Mouse (Mus musculus) midbrain, embryonic 12.5 days (tissue): Measurements from ENCODE around the gene Usp15. TPM values are rescaled to one million over a fixed set of nuclear protein-coding genes. Genes with fewer than 3 reads are reported as not detected.
A peak's percentile ranks its signal among the peaks of the same experiment; 100 is the strongest.
"Not testable (repeated sequence)": the region's sequence is repeated elsewhere in the genome, so short reads cannot be mapped to it uniquely, and the experiment has no call there.

ENCODE experiments used
- ATAC-seq: fragments of 200-750 bp; cut with Nextera tagmentation; 2 replicates; pipeline ENCODE4 v1.8.0; 2017; ENCODE audit warnings: low read depth, moderate TSS enrichment, moderate library complexity; ENCODE audit not compliant: low FRiP score
- H3K27ac ChIP-seq: fragments of 300-500 bp; sonication (generic); replicated peaks from 2 replicates; pipeline ENCODE4 v1.5.1; 2016; ENCODE audit warnings: mild to moderate bottlenecking
- H3K27me3 ChIP-seq: fragments of 300-500 bp; sonication (generic); 2 replicates; pipeline ENCODE4 v1.6.1; 2016; ENCODE audit warnings: mild to moderate bottlenecking
- H3K36me3 ChIP-seq: fragments of 300-500 bp; sonication (generic); 2 replicates; pipeline ENCODE4 v1.6.1; 2016
- H3K4me1 ChIP-seq: fragments of 300-500 bp; sonication (generic); 2 replicates; pipeline ENCODE4 v1.6.1; 2016
- H3K4me2 ChIP-seq: fragments of 300-500 bp; sonication (generic); replicated peaks from 2 replicates; pipeline ENCODE4 v1.6.1; 2016; ENCODE audit warnings: mild to moderate bottlenecking, moderate library complexity
- H3K4me3 ChIP-seq: fragments of 300-500 bp; sonication (generic); 2 replicates; pipeline ENCODE4 v1.5.1; 2016; ENCODE audit warnings: mild to moderate bottlenecking
- H3K9ac ChIP-seq: fragments of 300-500 bp; sonication (generic); replicated peaks from 2 replicates; pipeline ENCODE4 v1.6.1; 2016; ENCODE audit warnings: mild to moderate bottlenecking, moderate library complexity
- H3K9me3 ChIP-seq: fragments of 300-500 bp; sonication (generic); 2 replicates; pipeline ENCODE4 v1.6.1; 2016; ENCODE audit warnings: mild to moderate bottlenecking
- WGBS: fragments of 180-500 bp; shearing (Covaris S2); methylation state at CpG from one replicate; pipeline ENCODE4 v1.1.7; 2016; 5-methylcytosine and 5-hydroxymethylcytosine counted together
- polyA plus RNA-seq: library from polyadenylated mRNA; unstranded; fragments of >200 nt; fragmentation: Nextera tagmentation; extraction: Ambion mirVana; gene quantifications from 2 replicates; pipeline ENCODE4 v1.2.1, GENCODE M21; 2016

Usp15 gene
- polyA plus RNA-seq: 69.2 and 69.7 TPM in 2 replicates

DNA sequence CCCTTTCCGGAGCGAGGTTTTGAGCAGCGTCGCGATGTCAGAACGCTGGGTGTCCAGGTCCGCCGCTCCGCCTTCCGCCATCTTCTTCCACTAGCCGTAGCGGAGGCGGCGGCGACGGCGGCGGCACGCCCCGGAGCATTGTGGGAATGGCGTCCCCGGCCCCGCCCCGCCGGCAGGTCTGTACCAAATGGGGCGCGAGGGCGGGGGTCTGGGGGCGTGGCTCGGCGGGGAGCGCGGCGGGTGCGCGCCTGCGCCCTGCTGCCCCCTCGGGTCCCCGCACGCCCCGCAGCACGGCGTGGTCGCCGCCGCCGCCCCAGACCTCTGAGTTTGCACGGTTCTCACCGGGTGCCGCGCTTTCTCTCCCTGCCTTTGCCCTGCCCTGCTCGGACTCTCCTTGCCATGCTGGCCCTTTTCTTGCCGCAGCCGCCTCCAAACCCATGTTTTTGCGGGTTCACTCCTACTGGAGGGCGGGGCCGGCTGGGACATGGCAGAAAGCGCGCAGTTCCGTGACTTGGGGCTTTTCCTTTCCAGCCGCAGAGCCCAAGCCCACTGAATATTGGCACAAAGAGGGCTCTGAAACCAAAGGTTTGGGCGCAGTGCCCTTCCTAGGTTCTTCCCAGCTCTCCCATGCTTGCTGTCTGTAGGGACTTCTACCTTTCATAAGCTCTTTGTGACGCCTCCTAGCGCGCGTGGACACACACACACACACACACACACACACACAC lies at the start of gene Usp15:
Gene Usp15 (minus strand): TSS at position 161 of the 725 bp plus-strand sequence.
- Histone ChIP-seq H3K9me3 (no peaks in the 10 kb centered on the region), H3K4me2 (peak within 1 kb of the TSS; percentile 65), H3K36me3 (no peaks in the 10 kb centered on the region), H3K9ac (peak within 1 kb of the TSS; percentile 85), H3K27me3 (no peaks in the 10 kb centered on the region), H3K27ac (peak within 1 kb of the TSS; percentile 96), H3K4me3 (peak within 1 kb of the TSS; percentile 95), H3K4me1 (peaks cover 19% of the 10 kb centered on the region)
- WGBS: under 1% methylated on average over 58 of the region's 66 CpGs
- peak; percentile 95 for ATAC-seq

DNA sequence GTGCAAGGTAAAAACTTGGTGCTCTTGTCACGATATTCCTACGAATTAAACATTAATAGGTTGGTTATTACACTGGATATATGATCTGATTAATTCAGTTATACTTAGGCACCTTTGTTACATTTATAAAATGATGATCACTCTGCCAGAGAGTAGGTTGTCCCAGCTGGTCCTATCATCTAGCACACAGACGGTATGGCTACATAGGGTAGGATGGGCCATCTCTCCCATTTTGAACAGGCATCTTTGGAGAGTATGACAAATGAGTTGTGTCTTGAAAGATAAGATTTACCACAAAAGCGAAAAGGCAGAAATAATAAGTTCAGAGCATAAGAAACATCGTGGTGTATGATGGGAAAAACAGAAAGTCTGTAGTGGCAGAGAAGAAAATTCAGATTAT lies 32.6 kb upstream of the Usp15 start:
- no peaks in the 10 kb centered on the region for H3K4me1 ChIP-seq
- no peaks in the 10 kb centered on the region for H3K9me3 ChIP-seq

DNA sequence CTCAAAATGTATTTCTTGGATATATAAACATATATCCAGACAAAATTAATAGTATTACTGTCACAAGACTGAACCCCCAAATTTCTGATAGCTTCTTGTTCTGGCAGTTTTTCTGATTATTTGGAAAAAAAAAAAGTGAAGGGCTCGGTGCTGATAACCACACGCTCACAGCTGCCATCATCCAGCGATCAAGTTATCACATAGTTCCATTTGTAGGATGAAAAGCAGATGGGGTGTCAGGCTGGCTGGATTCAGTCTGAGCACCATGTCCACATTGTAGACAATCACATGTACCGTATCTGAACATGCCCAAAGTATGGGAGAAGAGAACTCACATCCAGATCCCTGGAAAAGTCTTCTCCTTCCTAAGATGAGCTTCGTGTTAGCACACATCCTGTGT lies 26.0 kb upstream of the Usp15 start:
- no peak overlapping the region for H3K4me2 ChIP-seq
- 95% methylated on average over 5 of the region's 5 CpGs for WGBS
- H3K4me1 ChIP-seq: no peaks in the 10 kb centered on the region
- no peaks in the 10 kb centered on the region for H3K9me3 ChIP-seq
- ATAC-seq: no peak
- no peak overlapping the region for H3K27ac ChIP-seq
- no peak overlapping the region for H3K4me3 ChIP-seq
- H3K9ac ChIP-seq: no peak overlapping the region
- H3K27me3 ChIP-seq: no peaks in the 10 kb centered on the region
- H3K36me3 ChIP-seq: no peaks in the 10 kb centered on the region

More for the DNA sequence above, 32.6 kb upstream of the Usp15 start:
- H3K4me3 ChIP-seq: no peak overlapping the region
- no peak overlapping the region for H3K4me2 ChIP-seq
- 91% methylated on average over 5 of the region's 5 CpGs for WGBS
- H3K27me3 ChIP-seq: no peaks in the 10 kb centered on the region
- no peak for ATAC-seq
- H3K36me3 ChIP-seq: no peaks in the 10 kb centered on the region
- no peak overlapping the region for H3K27ac ChIP-seq
- H3K9ac ChIP-seq: no peak overlapping the region

DNA sequence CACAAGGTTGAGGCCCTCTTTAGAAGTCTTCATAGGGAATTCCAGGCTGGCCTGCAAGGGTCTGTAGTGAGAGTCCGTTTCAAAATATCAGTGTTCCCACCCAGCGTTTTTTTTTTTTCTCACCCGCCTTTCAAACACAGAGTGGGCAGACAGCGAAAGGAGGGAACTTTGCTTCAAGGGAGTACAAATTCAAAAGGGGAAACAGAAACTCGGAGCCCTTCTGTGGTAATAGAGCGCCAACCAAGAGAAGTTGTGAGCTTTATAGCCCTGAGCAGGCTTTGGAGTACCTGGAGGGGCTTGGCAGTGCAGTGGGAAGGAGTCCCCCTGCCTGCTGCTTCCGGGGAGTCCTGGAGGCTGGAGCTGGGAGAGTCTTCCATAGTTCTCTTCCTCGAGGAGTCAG lies 12.7 kb upstream of the Usp15 start:
- H3K9ac ChIP-seq: no peak overlapping the region
- H3K27me3 ChIP-seq: no peaks in the 10 kb centered on the region
- 79% methylated on average over 8 of the region's 8 CpGs for WGBS
- no peaks in the 10 kb centered on the region for H3K9me3 ChIP-seq
- no peak overlapping the region for H3K4me2 ChIP-seq
- no peaks in the 10 kb centered on the region for H3K36me3 ChIP-seq
- no peak overlapping the region for H3K27ac ChIP-seq
- no peak overlapping the region for H3K4me3 ChIP-seq
- no peak for ATAC-seq
- H3K4me1 ChIP-seq: no peaks in the 10 kb centered on the region

DNA sequence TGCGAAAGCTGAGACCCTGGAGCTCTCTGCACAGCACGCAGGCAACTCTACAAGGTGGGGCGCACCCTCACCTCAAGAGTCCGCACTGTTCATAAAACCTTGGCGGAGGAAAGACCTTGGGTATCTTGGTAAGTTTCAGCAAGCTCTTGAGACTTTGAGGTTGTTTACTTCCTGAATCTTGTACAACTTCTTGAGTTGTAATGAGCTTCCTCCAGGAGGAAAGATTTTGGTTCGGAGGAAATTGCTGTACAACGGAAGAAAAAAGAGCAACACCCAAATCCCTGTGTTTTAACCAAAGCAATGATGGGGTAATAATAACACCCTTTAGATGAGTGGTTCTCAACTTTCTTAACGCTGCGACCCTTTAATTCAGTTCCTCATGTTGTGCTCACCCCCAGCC lies 11.5 kb upstream of the Usp15 start:
- Histone ChIP-seq H3K27me3 (no peaks in the 10 kb centered on the region), H3K9me3 (no peaks in the 10 kb centered on the region), H3K4me3 (no peak overlapping the region), H3K27ac (no peak overlapping the region), H3K4me2 (no peak overlapping the region), H3K9ac (no peak overlapping the region), H3K4me1 (no peaks in the 10 kb centered on the region), H3K36me3 (no peaks in the 10 kb centered on the region)
- WGBS: 93% methylated on average over 9 of the region's 9 CpGs
- ATAC-seq: no peak

DNA sequence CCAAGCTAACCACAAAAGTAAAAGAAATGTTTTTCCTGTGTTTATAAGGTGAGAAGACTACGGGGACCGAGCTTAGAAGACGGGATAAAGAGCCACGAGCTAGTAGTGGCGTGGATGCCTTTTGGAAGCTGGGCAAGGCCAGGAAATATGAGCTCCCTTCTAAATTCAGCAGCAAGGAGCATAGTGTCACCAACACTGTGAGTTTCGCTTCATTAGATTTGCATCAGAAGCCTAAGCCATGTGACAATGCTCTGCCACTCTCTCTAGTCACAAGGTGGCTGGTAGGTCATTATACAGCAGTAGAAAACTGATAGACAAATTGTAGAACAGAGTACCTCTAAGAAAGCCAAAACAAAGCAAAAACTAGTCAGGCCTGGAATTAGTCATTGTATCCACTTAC lies 9.3 kb upstream of the Usp15 start:
- Histone ChIP-seq H3K9ac (no peak overlapping the region), H3K9me3 (no peaks in the 10 kb centered on the region), H3K36me3 (no peaks in the 10 kb centered on the region), H3K4me3 (no peak overlapping the region), H3K4me1 (no peaks in the 10 kb centered on the region), H3K4me2 (no peak overlapping the region), H3K27ac (no peak overlapping the region), H3K27me3 (no peaks in the 10 kb centered on the region)
- whole genome bisulfite sequencing: 92% methylated on average over 6 of the region's 6 CpGs
- ATAC-seq: no peak

DNA sequence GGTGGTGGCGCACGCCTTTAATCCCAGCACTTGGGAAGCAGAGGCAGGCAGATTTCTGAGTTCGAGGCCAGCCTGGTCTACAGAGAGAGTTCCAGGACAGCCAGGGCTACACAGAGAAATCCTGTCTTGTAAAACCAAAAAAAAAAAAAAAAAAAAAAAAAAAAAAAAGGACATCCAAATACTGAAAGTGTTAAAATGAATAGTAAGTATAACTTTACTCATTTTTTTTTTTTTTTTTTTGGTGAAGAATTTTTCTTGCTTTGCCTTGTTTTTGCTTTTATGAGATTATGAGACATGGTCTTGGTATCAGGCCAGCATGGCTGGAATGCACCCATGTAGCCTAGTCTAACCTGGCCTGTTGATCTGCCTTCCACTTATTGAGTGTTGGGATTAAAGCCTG lies 8.6 kb upstream of the Usp15 start:
- not testable (repeated sequence) for H3K4me3 ChIP-seq, ATAC-seq, H3K4me2 ChIP-seq, H3K9me3 ChIP-seq, H3K36me3 ChIP-seq, H3K4me1 ChIP-seq, H3K27ac ChIP-seq, H3K9ac ChIP-seq, H3K27me3 ChIP-seq
- WGBS: 92% methylated on average over 3 of the region's 3 CpGs

DNA sequence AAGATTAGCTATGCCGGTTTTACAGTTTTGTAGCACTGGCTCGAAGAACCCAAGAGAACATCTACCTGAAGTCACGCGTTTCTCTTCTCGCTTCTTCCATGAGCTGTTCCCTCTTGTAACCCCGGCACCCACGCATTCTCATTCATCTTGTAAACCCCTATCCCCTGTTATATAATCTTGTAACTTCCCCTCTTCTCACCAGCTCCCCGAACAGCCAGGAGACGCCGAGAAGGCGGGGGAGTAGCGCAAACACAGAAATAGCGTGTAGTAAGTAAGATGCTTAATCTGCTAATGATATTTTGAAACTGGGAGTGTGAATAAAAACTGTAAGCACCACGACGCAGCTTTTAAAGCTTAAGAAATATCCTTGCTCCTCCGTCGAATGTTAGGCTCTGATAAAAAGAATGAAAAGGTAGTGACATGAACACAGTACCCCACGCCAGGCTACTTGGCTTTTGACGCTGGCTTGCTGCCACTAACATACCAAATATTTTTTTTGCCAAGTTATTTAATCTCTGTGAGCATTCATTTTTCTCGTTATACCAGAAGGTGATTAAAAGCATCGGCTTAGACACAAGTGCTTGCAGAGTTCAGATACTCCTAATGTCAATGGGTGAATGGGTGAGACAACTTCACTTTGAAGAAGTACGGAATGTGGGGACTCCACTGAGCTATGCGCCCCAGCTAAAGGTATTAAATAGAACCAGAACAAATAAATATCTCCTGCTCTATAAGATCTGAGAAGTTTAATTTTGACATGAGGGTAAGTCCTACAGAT lies 5.4 kb upstream of the Usp15 start:
- Histone ChIP-seq H3K27ac (no peak overlapping the region), H3K27me3 (no peaks in the 10 kb centered on the region), H3K4me2 (no peak overlapping the region), H3K4me3 (no peak overlapping the region), H3K36me3 (no peaks in the 10 kb centered on the region), H3K9ac (no peak overlapping the region), H3K4me1 (peaks cover 5% of the 10 kb centered on the region; the same call in 1 of the 2 replicates), H3K9me3 (no peaks in the 10 kb centered on the region)
- 89% methylated on average over 23 of the region's 23 CpGs for WGBS
- no peak for ATAC-seq

DNA sequence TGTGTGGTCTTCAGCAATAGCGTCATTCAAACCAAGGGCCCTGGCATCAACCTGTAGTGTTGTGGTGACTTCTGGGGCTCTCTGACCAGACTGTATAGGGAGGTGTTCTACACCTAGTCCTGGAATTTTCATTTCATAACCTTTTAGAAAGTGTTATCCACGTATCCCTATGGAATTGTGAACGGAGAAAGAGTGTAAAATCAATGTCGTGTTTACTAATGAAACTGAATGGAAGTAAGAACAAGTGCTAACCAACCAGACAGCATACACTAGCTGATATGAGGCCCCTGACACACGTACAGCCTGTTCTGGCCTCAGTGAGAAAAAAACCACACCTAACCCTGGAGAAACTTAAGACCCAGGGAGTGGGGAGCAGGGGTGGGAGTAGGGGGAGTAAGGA lies 4.6 kb upstream of the Usp15 start:
- 90% methylated on average over 5 of the region's 5 CpGs for WGBS
- no peaks in the 10 kb centered on the region for H3K36me3 ChIP-seq
- no peaks in the 10 kb centered on the region for H3K9me3 ChIP-seq
- H3K4me2 ChIP-seq: no peak overlapping the region
- no peak overlapping the region for H3K9ac ChIP-seq
- no peak overlapping the region for H3K27ac ChIP-seq
- no peak for ATAC-seq
- no peak overlapping the region for H3K4me3 ChIP-seq
- peaks cover 5% of the 10 kb centered on the region; the same call in 1 of the 2 replicates for H3K4me1 ChIP-seq
- no peaks in the 10 kb centered on the region for H3K27me3 ChIP-seq

DNA sequence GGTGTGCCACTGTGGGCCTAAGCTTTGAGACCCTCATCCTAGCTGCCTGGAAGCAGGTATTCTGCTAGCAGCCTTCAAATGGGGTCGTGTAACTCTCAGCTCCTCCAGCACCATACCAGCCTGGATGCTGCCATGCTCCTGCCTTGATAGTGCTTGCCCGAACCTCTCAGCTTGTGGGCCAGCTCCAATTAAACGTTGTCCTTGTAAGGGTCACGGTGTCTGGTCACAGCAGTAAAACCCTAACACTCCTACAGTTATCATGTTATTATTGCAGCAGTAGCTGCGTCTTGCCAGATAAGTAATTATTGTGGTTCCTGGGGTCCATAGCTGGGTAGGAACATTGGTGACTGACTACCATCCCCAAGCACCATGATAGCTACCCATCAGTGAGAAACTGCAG lies 4.2 kb upstream of the Usp15 start:
- no peak for ATAC-seq
- Histone ChIP-seq H3K9me3 (no peaks in the 10 kb centered on the region), H3K4me2 (no peak overlapping the region), H3K27ac (no peak overlapping the region), H3K4me1 (peaks cover 5% of the 10 kb centered on the region; the same call in 1 of the 2 replicates), H3K4me3 (no peak overlapping the region), H3K9ac (no peak overlapping the region), H3K27me3 (no peaks in the 10 kb centered on the region), H3K36me3 (no peaks in the 10 kb centered on the region)
- WGBS: 92% methylated on average over 5 of the region's 5 CpGs

DNA sequence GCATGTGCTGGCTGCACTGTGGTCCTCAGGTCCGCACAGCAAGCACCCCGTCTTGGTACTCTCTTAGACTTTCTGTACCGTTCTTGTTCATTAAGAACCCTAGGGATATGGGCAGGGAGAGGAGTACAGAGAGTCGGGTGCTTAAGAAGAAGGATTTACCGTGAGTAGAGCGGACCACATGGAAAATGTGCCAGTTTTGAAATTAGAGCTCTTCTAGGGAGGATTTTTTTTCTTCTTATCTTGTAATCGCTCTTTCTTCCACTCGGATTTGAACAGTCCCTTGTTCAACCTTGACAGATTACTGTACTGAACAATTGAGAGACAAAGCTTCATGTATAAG lies 3.5 kb upstream of the Usp15 start:
- peaks cover 10% of the 10 kb centered on the region for H3K4me1 ChIP-seq
- no peak overlapping the region for H3K4me2 ChIP-seq
- H3K27me3 ChIP-seq: no peaks in the 10 kb centered on the region
- H3K9me3 ChIP-seq: no peaks in the 10 kb centered on the region
- ATAC-seq: no peak
- no peak overlapping the region for H3K4me3 ChIP-seq
- no peak overlapping the region for H3K9ac ChIP-seq
- 88% methylated on average over 8 of the region's 8 CpGs for WGBS
- H3K36me3 ChIP-seq: no peaks in the 10 kb centered on the region
- no peak overlapping the region for H3K27ac ChIP-seq

DNA sequence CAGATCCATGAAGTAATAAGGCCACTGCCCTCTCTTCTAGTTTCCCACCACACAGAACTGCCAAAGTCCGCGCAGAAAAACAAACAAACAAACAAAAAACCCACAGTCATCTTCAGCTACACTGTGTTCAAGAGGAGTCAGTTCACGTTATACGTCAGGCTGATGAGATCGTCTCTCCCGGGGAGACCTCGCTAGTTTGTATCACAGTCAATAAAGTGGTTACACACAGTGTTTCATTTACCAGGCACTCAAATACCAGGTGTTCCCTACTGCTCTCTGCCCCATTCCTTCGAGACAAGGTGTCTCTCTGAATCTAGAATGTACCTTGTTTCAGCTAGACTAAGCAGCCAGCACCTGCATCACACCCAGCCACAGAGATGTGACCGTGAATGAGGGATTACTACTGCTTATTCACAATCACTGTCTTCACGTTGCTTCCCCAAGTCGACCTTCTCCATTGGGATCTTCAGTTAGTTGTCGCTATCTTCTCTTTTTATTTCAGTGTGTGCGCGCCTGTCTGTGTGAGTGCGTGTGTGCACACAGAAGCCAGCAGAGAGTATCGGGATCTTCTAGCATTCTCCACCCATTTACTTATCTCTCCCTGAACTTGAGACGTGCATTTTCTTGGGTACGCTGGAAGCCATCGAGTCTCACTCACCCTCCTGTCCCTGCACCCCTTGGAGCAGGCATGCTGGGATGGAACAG lies 3.0 kb upstream of the Usp15 start:
- Histone ChIP-seq H3K4me1 (peaks cover 14% of the 10 kb centered on the region), H3K9me3 (no peaks in the 10 kb centered on the region), H3K4me2 (no peak overlapping the region), H3K9ac (no peak overlapping the region), H3K27me3 (no peaks in the 10 kb centered on the region), H3K36me3 (no peaks in the 10 kb centered on the region), H3K4me3 (no peak overlapping the region), H3K27ac (no peak overlapping the region)
- ATAC-seq: no peak
- 86% methylated on average over 19 of the region's 19 CpGs for WGBS
